Mouse (Mus musculus): ENCODE data around the gene Prune1. TPM values are rescaled to one million over a fixed set of nuclear protein-coding genes. Genes with fewer than 3 reads are reported as not detected.
A peak's percentile ranks its signal among the peaks of the same experiment; 100 is the strongest.

Gene Prune1
- polyA plus RNA-seq, 1 experiment from 2014 or later: 29.8 TPM

DNA sequence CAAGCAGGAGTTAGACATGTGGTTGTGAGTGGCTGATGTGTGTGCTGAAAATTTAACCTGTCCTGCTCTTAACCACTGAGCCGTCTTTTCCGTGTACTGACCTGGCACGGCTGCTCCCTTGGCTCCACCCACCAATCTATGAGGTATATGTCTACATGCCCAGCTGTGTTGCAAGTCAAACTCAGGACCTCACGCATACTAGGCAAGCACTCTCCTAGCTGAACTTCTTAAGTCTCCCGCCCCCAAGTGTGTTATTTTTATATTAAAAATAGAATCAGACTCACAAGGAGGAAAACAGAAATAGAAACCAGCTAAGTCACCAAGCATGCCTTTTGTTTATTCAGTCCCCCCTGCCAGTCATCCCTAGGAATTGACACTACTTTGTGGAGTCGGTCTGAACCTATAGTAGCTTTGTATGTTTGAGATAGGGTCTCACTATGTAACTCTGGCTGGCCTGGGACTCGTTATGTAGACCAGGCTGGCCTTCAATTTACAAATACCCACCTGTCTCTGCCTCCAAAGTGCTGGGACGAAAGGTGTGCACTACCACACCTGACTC lies 44.3 kb downstream of the Prune1 start:
- Histone ChIP-seq H3K9ac (ENCODE audit: low read length) (no peak overlapping the region), H3K36me3 (ENCODE audit: control insufficient read depth, insufficient read depth, low read length) (peaks cover 58% of the 10 kb centered on the region), H3K4me1 (ENCODE audit: control insufficient read depth in 2 of 2, insufficient read depth in 2 of 2, low read length in 2 of 2) (peaks cover 7 to 9% of the 10 kb centered on the region in 2 experiments; a peak in 3 of 4 replicates), H3K4me3 (ENCODE audit: control insufficient read depth in 1 of 2, insufficient read depth in 1 of 2, low read depth in 1 of 2, low read length in 2 of 2) (no peak overlapping the region), H3K27ac (replicated peaks in 1 of 2; ENCODE audit: control insufficient read depth in 1 of 2, insufficient read depth in 1 of 2, low read depth in 2 of 2, low read length in 2 of 2) (0 out of 4 replicates have a peak overlapping the region, but pooled peaks of 1 of the 2 experiments have one; percentile 28), H3K4me2 (ENCODE audit: low read length) (no peak overlapping the region), H3K9me3 (ENCODE audit: control insufficient read depth, low read length) (no peaks in the 10 kb centered on the region), H3K27me3 (ENCODE audit: control insufficient read depth, insufficient read depth, low read length) (no peaks in the 10 kb centered on the region)
- 63% methylated on average over 8 of the region's 8 CpGs for WGBS
- no peak for ATAC-seq (ENCODE audit: insufficient number of reproducible peaks, insufficient read depth, low FRiP score, low read depth)

- no peaks in the 10 kb centered on the region for H3K27me3 ChIP-seq (ENCODE audit: control insufficient read depth, insufficient read depth, low read length)
- WGBS: 89% methylated on average over 23 of the region's 23 CpGs
- no peak for ATAC-seq (ENCODE audit: insufficient number of reproducible peaks, insufficient read depth, low FRiP score, low read depth)
- no peak overlapping the region for H3K9ac ChIP-seq (ENCODE audit: low read length)
- H3K4me2 ChIP-seq (ENCODE audit: low read length): no peak overlapping the region
- H3K4me1 ChIP-seq (ENCODE audit: control insufficient read depth in 2 of 2, insufficient read depth in 2 of 2, low read length in 2 of 2): peaks cover 15 to 26% of the 10 kb centered on the region in 2 experiments; a peak in 3 of 4 replicates
- no peaks in the 10 kb centered on the region for H3K9me3 ChIP-seq (ENCODE audit: control insufficient read depth, low read length)
- no peak overlapping the region for H3K27ac ChIP-seq (replicated peaks in 1 of 2; ENCODE audit: control insufficient read depth in 1 of 2, insufficient read depth in 1 of 2, low read depth in 2 of 2, low read length in 2 of 2)
- no peak overlapping the region for H3K4me3 ChIP-seq (ENCODE audit: control insufficient read depth in 1 of 2, insufficient read depth in 1 of 2, low read depth in 1 of 2, low read length in 2 of 2)
- peaks cover 75% of the 10 kb centered on the region for H3K36me3 ChIP-seq (ENCODE audit: control insufficient read depth, insufficient read depth, low read length)
Measured at GRCm38 (mm10) chr3:95235386-95236301, 46.2 kb downstream of the Prune1 start.

- WGBS: 88% methylated on average over 16 of the region's 16 CpGs
- ATAC-seq (ENCODE audit: insufficient number of reproducible peaks, insufficient read depth, low FRiP score, low read depth): no peak
- H3K9ac ChIP-seq (ENCODE audit: low read length): peak overlapping the region; percentile 42; the same call in 1 of the 2 replicates
- H3K4me1 ChIP-seq (ENCODE audit: control insufficient read depth in 2 of 2, insufficient read depth in 2 of 2, low read length in 2 of 2): peaks cover 20 to 37% of the 10 kb centered on the region in 2 experiments
- H3K27me3 ChIP-seq (ENCODE audit: control insufficient read depth, insufficient read depth, low read length): no peaks in the 10 kb centered on the region
- no peak overlapping the region for H3K4me2 ChIP-seq (ENCODE audit: low read length)
- H3K9me3 ChIP-seq (ENCODE audit: control insufficient read depth, low read length): no peaks in the 10 kb centered on the region
- H3K27ac ChIP-seq (replicated peaks in 1 of 2; ENCODE audit: control insufficient read depth in 1 of 2, insufficient read depth in 1 of 2, low read depth in 2 of 2, low read length in 2 of 2): peak overlapping the region in 1 of 2 experiments; percentile 56; a peak in 1 of 4 replicates
- peaks cover 75% of the 10 kb centered on the region for H3K36me3 ChIP-seq (ENCODE audit: control insufficient read depth, insufficient read depth, low read length)
- no peak overlapping the region for H3K4me3 ChIP-seq (ENCODE audit: control insufficient read depth in 1 of 2, insufficient read depth in 1 of 2, low read depth in 1 of 2, low read length in 2 of 2)
Measured at GRCm38 (mm10) chr3:95233303-95233980, 48.4 kb downstream of the Prune1 start.

GRCm38 (mm10) chr3:95232771-95233170 lies 49.1 kb downstream of the Prune1 start:
- Histone ChIP-seq H3K4me2 (ENCODE audit: low read length) (no peak overlapping the region), H3K36me3 (ENCODE audit: control insufficient read depth, insufficient read depth, low read length) (peaks cover 69% of the 10 kb centered on the region), H3K4me1 (ENCODE audit: control insufficient read depth in 2 of 2, insufficient read depth in 2 of 2, low read length in 2 of 2) (peaks cover 20 to 34% of the 10 kb centered on the region in 2 experiments), H3K27ac (replicated peaks in 1 of 2; ENCODE audit: control insufficient read depth in 1 of 2, insufficient read depth in 1 of 2, low read depth in 2 of 2, low read length in 2 of 2) (peak overlapping the region; percentile 49 to 56; a peak in 2 of 4 replicates), H3K9me3 (ENCODE audit: control insufficient read depth, low read length) (no peaks in the 10 kb centered on the region), H3K4me3 (ENCODE audit: control insufficient read depth in 1 of 2, insufficient read depth in 1 of 2, low read depth in 1 of 2, low read length in 2 of 2) (no peak overlapping the region), H3K9ac (ENCODE audit: low read length) (peak overlapping the region; percentile 42), H3K27me3 (ENCODE audit: control insufficient read depth, insufficient read depth, low read length) (no peaks in the 10 kb centered on the region)
- ATAC-seq (ENCODE audit: insufficient number of reproducible peaks, insufficient read depth, low FRiP score, low read depth): no peak
- 44% methylated on average over 7 of the region's 7 CpGs for WGBS

GRCm38 (mm10) chr3:95231298-95232221 lies 50.3 kb downstream of the Prune1 start, which contains the start of gene Mllt11:
Gene Mllt11 (minus strand): TSS chr3:95232171.
- Histone ChIP-seq H3K4me2 (ENCODE audit: low read length) (peak within 1 kb of the TSS; percentile 77), H3K9me3 (ENCODE audit: control insufficient read depth, low read length) (no peaks in the 10 kb centered on the region), H3K27me3 (ENCODE audit: control insufficient read depth, insufficient read depth, low read length) (no peaks in the 10 kb centered on the region), H3K9ac (ENCODE audit: low read length) (peak within 1 kb of the TSS; percentile 97), H3K27ac (replicated peaks in 1 of 2; ENCODE audit: control insufficient read depth in 1 of 2, insufficient read depth in 1 of 2, low read depth in 2 of 2, low read length in 2 of 2) (peak within 1 kb of the TSS; percentile 79 to 97; a peak in 3 of 4 replicates), H3K4me3 (ENCODE audit: control insufficient read depth in 1 of 2, insufficient read depth in 1 of 2, low read depth in 1 of 2, low read length in 2 of 2) (peak within 1 kb of the TSS in 1 of 2 experiments; percentile 95; a peak in 1 of 4 replicates), H3K4me1 (ENCODE audit: control insufficient read depth in 2 of 2, insufficient read depth in 2 of 2, low read length in 2 of 2) (peaks cover 17 to 36% of the 10 kb centered on the region in 2 experiments), H3K36me3 (ENCODE audit: control insufficient read depth, insufficient read depth, low read length) (peaks cover 57% of the 10 kb centered on the region)
- ATAC-seq (ENCODE audit: insufficient number of reproducible peaks, insufficient read depth, low FRiP score, low read depth): no peak
- WGBS: 67% methylated on average over 13 of the region's 13 CpGs

GRCm38 (mm10) chr3:95230495-95231297 lies 51.2 kb downstream of the Prune1 start:
- H3K4me2 ChIP-seq (ENCODE audit: low read length): peak overlapping the region; percentile 77
- H3K36me3 ChIP-seq (ENCODE audit: control insufficient read depth, insufficient read depth, low read length): peaks cover 49% of the 10 kb centered on the region
- no peaks in the 10 kb centered on the region for H3K9me3 ChIP-seq (ENCODE audit: control insufficient read depth, low read length)
- peaks cover 17 to 36% of the 10 kb centered on the region in 2 experiments for H3K4me1 ChIP-seq (ENCODE audit: control insufficient read depth in 2 of 2, insufficient read depth in 2 of 2, low read length in 2 of 2)
- ATAC-seq (ENCODE audit: insufficient number of reproducible peaks, insufficient read depth, low FRiP score, low read depth): no peak
- peak overlapping the region; percentile 97 for H3K9ac ChIP-seq (ENCODE audit: low read length)
- 63% methylated on average over 8 of the region's 8 CpGs for WGBS
- no peaks in the 10 kb centered on the region for H3K27me3 ChIP-seq (ENCODE audit: control insufficient read depth, insufficient read depth, low read length)
- H3K27ac ChIP-seq (replicated peaks in 1 of 2; ENCODE audit: control insufficient read depth in 1 of 2, insufficient read depth in 1 of 2, low read depth in 2 of 2, low read length in 2 of 2): peak overlapping the region; percentile 79 to 97
- peak overlapping the region; percentile 67 to 95 for H3K4me3 ChIP-seq (ENCODE audit: control insufficient read depth in 1 of 2, insufficient read depth in 1 of 2, low read depth in 1 of 2, low read length in 2 of 2)
